Mouse (Mus musculus) lung, postnatal 0 days (tissue): ENCODE results near the gene Commd7. TPM values are rescaled to one million over a fixed set of nuclear protein-coding genes. Genes with fewer than 3 reads are reported as not detected.
A peak's percentile ranks its signal among the peaks of the same experiment; 100 is the strongest.
"Not testable (repeated sequence)": the region's sequence is repeated elsewhere in the genome, so short reads cannot be mapped to it uniquely, and the experiment has no call there.

ENCODE experiments used
- ATAC-seq: fragments of 200-750 bp; cut with Nextera tagmentation; 2 replicates; pipeline ENCODE4 v1.8.0; 2017; ENCODE audit warnings: moderate library complexity
- DNase-seq: peaks from one replicate; pipeline ENCODE4 v3.0.0-alpha.2; 2016; ENCODE audit warnings: low spot score
- H3K27ac ChIP-seq: fragments of 300-500 bp; sonication (generic); 2 replicates; pipeline ENCODE4 v1.5.1; 2014; ENCODE audit warnings: antibody characterized with exemption, mild to moderate bottlenecking, low read length, mixed read lengths
- H3K27me3 ChIP-seq: fragments of 300-500 bp; sonication (generic); replicated peaks from 2 replicates; pipeline ENCODE4 v1.6.1; 2014; ENCODE audit warnings: low read length, mixed read lengths; ENCODE audit not compliant: insufficient read depth
- H3K36me3 ChIP-seq: fragments of 300-500 bp; sonication (generic); 2 replicates; pipeline ENCODE4 v1.6.1; 2014; ENCODE audit warnings: low read length, mixed read lengths; ENCODE audit not compliant: insufficient read depth
- H3K4me1 ChIP-seq: fragments of 300-500 bp; sonication (generic); 2 replicates; pipeline ENCODE4 v1.6.1; 2014; ENCODE audit warnings: antibody characterized with exemption, low read depth, low read length, mixed read lengths; ENCODE audit not compliant: insufficient read depth
- H3K4me2 ChIP-seq: fragments of 300-500 bp; sonication (generic); replicated peaks from 2 replicates; pipeline ENCODE4 v1.6.1; 2014; ENCODE audit warnings: low read depth, mild to moderate bottlenecking, low read length, moderate library complexity, mixed read lengths
- H3K4me3 ChIP-seq: fragments of 300-500 bp; sonication (generic); 2 replicates; pipeline ENCODE4 v1.5.1; 2014; ENCODE audit warnings: low read depth, low read length
- H3K9ac ChIP-seq: fragments of 300-500 bp; sonication (generic); replicated peaks from 2 replicates; pipeline ENCODE4 v1.6.1; 2014; ENCODE audit warnings: low read depth, mild to moderate bottlenecking
- H3K9me3 ChIP-seq: fragments of 300-500 bp; sonication (generic); 2 replicates; pipeline ENCODE4 v1.6.1; 2016; ENCODE audit warnings: low read length, mixed read lengths
- CTCF ChIP-seq: IDR thresholded peaks from 2 replicates; pipeline ENCODE4 v1.5.1; 2016; ENCODE audit warnings: antibody characterized with exemption, mild to moderate bottlenecking
- EP300 ChIP-seq: IDR thresholded peaks from 2 replicates; pipeline ENCODE4 v1.6.1; 2016; ENCODE audit warnings: antibody characterized with exemption, mild to moderate bottlenecking, control low read depth
- WGBS: fragments of 180-500 bp; shearing (Covaris S2); extraction: QIAGEN DNeasy Blood & Tissue Kit; methylation state at CpG from one replicate; pipeline ENCODE4 v1.1.7; 2014; 5-methylcytosine and 5-hydroxymethylcytosine counted together
- polyA plus RNA-seq: library from polyadenylated mRNA; unstranded; fragments of >200 nt; fragmentation: Nextera tagmentation; extraction: Ambion mirVana; gene quantifications from 2 replicates; pipeline ENCODE4 v1.2.1, GENCODE M21; 2015

Commd7 gene
- polyA plus RNA-seq, 1 experiment from 2014 or later: 71.8 TPM

- H3K27me3 ChIP-seq: no peaks in the 10 kb centered on the region
- no peak for DNase-seq
- WGBS: 36% methylated on average over 5 of the region's 5 CpGs
These were observed 37.5 kb upstream of the Commd7 start for GRCm38 (mm10) chr2:153670111-153670510.

DNA sequence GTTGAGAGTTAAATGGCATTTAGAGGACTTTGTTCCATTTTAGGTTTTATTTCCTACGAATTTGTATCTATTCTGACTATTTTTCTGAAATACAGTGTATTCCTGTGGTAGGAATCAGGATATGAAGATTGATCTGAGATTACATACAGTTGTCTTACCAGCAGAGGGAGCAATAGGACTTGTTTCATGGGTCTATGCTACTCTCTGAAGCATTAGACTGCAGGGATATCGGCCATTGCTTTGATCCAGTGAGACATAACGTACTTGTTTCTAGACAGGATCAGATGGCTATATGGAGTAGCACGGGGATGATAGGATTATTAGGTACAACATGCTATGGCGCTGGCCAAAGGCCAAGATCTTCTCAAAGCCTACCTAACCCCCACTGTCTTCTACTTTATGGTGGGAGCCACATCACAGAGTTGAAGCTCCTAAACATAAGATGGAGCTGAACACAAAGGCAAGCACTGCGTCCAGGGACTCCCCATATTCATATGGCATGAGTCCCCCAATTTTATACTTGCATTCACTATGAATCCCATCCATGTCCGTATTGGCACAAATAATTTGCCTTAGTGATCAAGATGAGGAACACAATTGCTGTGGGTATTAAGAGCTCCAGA lies 36.3 kb upstream of the Commd7 start:
- no peak overlapping the region for H3K9ac ChIP-seq
- no peaks in the 10 kb centered on the region for H3K9me3 ChIP-seq
- H3K4me1 ChIP-seq: no peaks in the 10 kb centered on the region
- H3K4me2 ChIP-seq: no peak overlapping the region
- no peak overlapping the region for H3K27ac ChIP-seq
- TF ChIP-seq CTCF (peak; percentile 79), EP300 (no peak)
- peak; percentile 85 for DNase-seq
- no peaks in the 10 kb centered on the region for H3K27me3 ChIP-seq
- no peak overlapping the region for H3K4me3 ChIP-seq
- WGBS: 64% methylated on average over 7 of the region's 7 CpGs
- ATAC-seq: peak; percentile 57
- H3K36me3 ChIP-seq: peaks cover 5% of the 10 kb centered on the region; the same call in 1 of the 2 replicates

More at GRCm38 (mm10) chr2:153670111-153670510, 37.5 kb upstream of the Commd7 start:
- H3K9me3 ChIP-seq: no peaks in the 10 kb centered on the region
- no peak overlapping the region for H3K9ac ChIP-seq
- TF ChIP-seq CTCF (no peak), EP300 (no peak)
- H3K27ac ChIP-seq: no peak overlapping the region
- no peak for ATAC-seq
- H3K36me3 ChIP-seq: peaks cover 5% of the 10 kb centered on the region; the same call in 1 of the 2 replicates
- H3K4me2 ChIP-seq: no peak overlapping the region
- no peak overlapping the region for H3K4me3 ChIP-seq
- no peaks in the 10 kb centered on the region for H3K4me1 ChIP-seq

- WGBS: 65% methylated on average over 7 of the region's 7 CpGs
- no peak for ATAC-seq
- H3K27ac ChIP-seq: no peak overlapping the region
- no peaks in the 10 kb centered on the region for H3K9me3 ChIP-seq
- H3K36me3 ChIP-seq: no peaks in the 10 kb centered on the region; the same call in 1 of the 2 replicates
- TF ChIP-seq EP300 (no peak), CTCF (no peak)
- no peak overlapping the region for H3K4me2 ChIP-seq
- H3K27me3 ChIP-seq: no peaks in the 10 kb centered on the region
- no peaks in the 10 kb centered on the region for H3K4me1 ChIP-seq
- no peak for DNase-seq
- no peak overlapping the region for H3K9ac ChIP-seq
- no peak overlapping the region for H3K4me3 ChIP-seq
These were observed 32.8 kb upstream of the Commd7 start for GRCm38 (mm10) chr2:153665401-153665800.

DNA sequence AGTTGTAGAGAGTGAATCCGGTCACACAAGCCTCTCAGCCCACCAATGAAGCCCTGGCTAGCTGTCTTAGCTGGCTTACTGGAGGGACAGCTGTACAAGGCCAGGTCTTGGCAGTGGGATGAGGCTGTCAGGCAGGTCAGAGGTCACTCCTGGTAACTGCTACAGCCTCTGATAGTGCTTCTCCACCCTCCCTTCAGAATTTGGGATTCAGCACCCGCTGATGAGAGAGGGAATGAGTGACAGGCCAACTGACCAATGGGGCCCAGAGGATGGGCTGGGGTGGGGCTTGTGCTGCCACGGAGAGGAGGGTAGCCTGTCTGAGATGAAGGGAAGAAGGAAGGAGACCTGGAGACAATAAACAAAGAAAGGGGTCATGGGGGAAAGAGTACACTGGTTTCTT lies 28.0 kb upstream of the Commd7 start:
- no peak for ATAC-seq
- Histone ChIP-seq H3K9ac (no peak overlapping the region), H3K36me3 (no peaks in the 10 kb centered on the region), H3K27me3 (no peaks in the 10 kb centered on the region), H3K27ac (no peak overlapping the region), H3K4me2 (no peak overlapping the region), H3K4me1 (no peaks in the 10 kb centered on the region), H3K9me3 (no peaks in the 10 kb centered on the region), H3K4me3 (no peak overlapping the region)
- WGBS: 28% methylated on average over 3 of the region's 3 CpGs
- no peak for DNase-seq
- no peak for TF ChIP-seq EP300
- no peak for TF ChIP-seq CTCF

- not testable (repeated sequence) for ATAC-seq, H3K4me1 ChIP-seq, H3K4me2 ChIP-seq, H3K27me3 ChIP-seq, DNase-seq, H3K9me3 ChIP-seq, H3K27ac ChIP-seq, H3K9ac ChIP-seq, H3K4me3 ChIP-seq, H3K36me3 ChIP-seq
- 81% methylated on average over 6 of the region's 8 CpGs for WGBS
These were observed 25.1 kb upstream of the Commd7 start for GRCm38 (mm10) chr2:153657659-153658058.

GRCm38 (mm10) chr2:153651681-153652080 lies 19.1 kb upstream of the Commd7 start:
- H3K27me3 ChIP-seq: no peaks in the 10 kb centered on the region
- ATAC-seq (no peak), DNase-seq (no peak)
- WGBS: 80% methylated on average over 3 of the region's 3 CpGs
- H3K4me1 ChIP-seq: no peaks in the 10 kb centered on the region
- no peak overlapping the region for H3K27ac ChIP-seq
- no peak overlapping the region for H3K4me2 ChIP-seq
- no peak overlapping the region for H3K9ac ChIP-seq
- H3K36me3 ChIP-seq: no peaks in the 10 kb centered on the region
- no peak overlapping the region for H3K4me3 ChIP-seq
- no peaks in the 10 kb centered on the region for H3K9me3 ChIP-seq
- no peak for TF ChIP-seq EP300
